Mouse (Mus musculus): ENCODE data around the gene Trim38. TPM values are rescaled to one million over a fixed set of nuclear protein-coding genes. Genes with fewer than 3 reads are reported as not detected.
"Not testable (repeated sequence)": the region's sequence is repeated elsewhere in the genome, so short reads cannot be mapped to it uniquely, and the experiment has no call there.

The Trim38 gene
- polyA plus RNA-seq (2012; rRNA removed): 0.05 TPM in 1 of 2 replicates, not detected in the other

- H3K27ac ChIP-seq (ENCODE audit: insufficient read depth, low read depth, low read length); H3K36me3 ChIP-seq (ENCODE audit: control insufficient read depth, insufficient read depth, low read length): not testable (repeated sequence)
- 90% methylated on average over 2 of the region's 2 CpGs for WGBS
Measured at GRCm38 (mm10) chr13:23769613-23770012, at the start of gene Trim38. Gene Trim38, plus strand, starts transcription at chr13:23769913.

GRCm38 (mm10) chr13:23724239-23724638 is 45.5 kb upstream of the Trim38 start:
- Histone ChIP-seq H3K36me3 (ENCODE audit: control insufficient read depth, insufficient read depth, low read length) (no peaks in the 10 kb centered on the region), H3K27ac (ENCODE audit: insufficient read depth, low read depth, low read length) (no peak overlapping the region), H3K4me1 (ENCODE audit: control insufficient read depth, insufficient read depth, low read length) (peaks cover 4% of the 10 kb centered on the region; the same call in 1 of the 2 replicates), H3K27me3 (replicated peaks; ENCODE audit: control insufficient read depth, insufficient read depth, low read length) (no peaks in the 10 kb centered on the region), H3K4me3 (ENCODE audit: insufficient read depth, low read depth, low read length) (no peak overlapping the region)
- DNase-seq: no peak
- 95% methylated on average over 4 of the region's 4 CpGs for WGBS
- no peak for TF ChIP-seq CTCF (conservative IDR thresholded peaks at IDR 0.05; ENCODE audit: insufficient read depth, insufficient read length, low read depth, low read length)
- no peak for TF ChIP-seq POLR2A (IDR thresholded peaks at IDR 0.05; ENCODE audit: low read depth, low read length)

More at GRCm38 (mm10) chr13:23769613-23770012, at the start of gene Trim38:
- DNase-seq; H3K4me1 ChIP-seq (ENCODE audit: control insufficient read depth, insufficient read depth, low read length); H3K27me3 ChIP-seq (replicated peaks; ENCODE audit: control insufficient read depth, insufficient read depth, low read length); H3K4me3 ChIP-seq (ENCODE audit: insufficient read depth, low read depth, low read length): not testable (repeated sequence)

GRCm38 (mm10) chr13:23725213-23725612 is 44.5 kb upstream of the Trim38 start:
- Histone ChIP-seq H3K4me1 (ENCODE audit: control insufficient read depth, insufficient read depth, low read length) (peaks cover 7% of the 10 kb centered on the region; the same call in 1 of the 2 replicates), H3K27me3 (replicated peaks; ENCODE audit: control insufficient read depth, insufficient read depth, low read length) (no peaks in the 10 kb centered on the region), H3K36me3 (ENCODE audit: control insufficient read depth, insufficient read depth, low read length) (no peaks in the 10 kb centered on the region), H3K27ac (ENCODE audit: insufficient read depth, low read depth, low read length) (no peak overlapping the region), H3K4me3 (ENCODE audit: insufficient read depth, low read depth, low read length) (no peak overlapping the region)
- TF ChIP-seq CTCF (conservative IDR thresholded peaks at IDR 0.05; ENCODE audit: insufficient read depth, insufficient read length, low read depth, low read length) (no peak), POLR2A (IDR thresholded peaks at IDR 0.05; ENCODE audit: low read depth, low read length) (no peak)
- WGBS: 61% methylated on average over 1 of the region's 1 CpGs
- DNase-seq: peak; percentile 29

GRCm38 (mm10) chr13:23728472-23729191 is 41.1 kb upstream of the Trim38 start:
- TF ChIP-seq CTCF (conservative IDR thresholded peaks at IDR 0.05; ENCODE audit: insufficient read depth, insufficient read length, low read depth, low read length): no peak
- TF ChIP-seq POLR2A (IDR thresholded peaks at IDR 0.05; ENCODE audit: low read depth, low read length): no peak

GRCm38 (mm10) chr13:23729192-23729525 is 40.6 kb upstream of the Trim38 start:
- TF ChIP-seq CTCF (conservative IDR thresholded peaks at IDR 0.05; ENCODE audit: insufficient read depth, insufficient read length, low read depth, low read length): no peak
- no peak for TF ChIP-seq POLR2A (IDR thresholded peaks at IDR 0.05; ENCODE audit: low read depth, low read length)
- 77% methylated on average over 9 of the region's 9 CpGs for WGBS
- no peak overlapping the region for H3K4me3 ChIP-seq (ENCODE audit: insufficient read depth, low read depth, low read length)
- H3K27me3 ChIP-seq (replicated peaks; ENCODE audit: control insufficient read depth, insufficient read depth, low read length): no peaks in the 10 kb centered on the region
- no peak overlapping the region for H3K27ac ChIP-seq (ENCODE audit: insufficient read depth, low read depth, low read length)
- no peaks in the 10 kb centered on the region for H3K36me3 ChIP-seq (ENCODE audit: control insufficient read depth, insufficient read depth, low read length)
- DNase-seq: no peak
- peaks cover 7% of the 10 kb centered on the region; the same call in 1 of the 2 replicates for H3K4me1 ChIP-seq (ENCODE audit: control insufficient read depth, insufficient read depth, low read length)

More at GRCm38 (mm10) chr13:23728472-23729191, 41.1 kb upstream of the Trim38 start:
- 92% methylated on average over 18 of the region's 18 CpGs for WGBS
- DNase-seq: no peak
- H3K4me3 ChIP-seq (ENCODE audit: insufficient read depth, low read depth, low read length): no peak overlapping the region
- no peaks in the 10 kb centered on the region for H3K36me3 ChIP-seq (ENCODE audit: control insufficient read depth, insufficient read depth, low read length)
- no peaks in the 10 kb centered on the region for H3K27me3 ChIP-seq (replicated peaks; ENCODE audit: control insufficient read depth, insufficient read depth, low read length)
- no peak overlapping the region for H3K27ac ChIP-seq (ENCODE audit: insufficient read depth, low read depth, low read length)
- peaks cover 7% of the 10 kb centered on the region; the same call in 1 of the 2 replicates for H3K4me1 ChIP-seq (ENCODE audit: control insufficient read depth, insufficient read depth, low read length)

- H3K27me3 ChIP-seq (replicated peaks; ENCODE audit: control insufficient read depth, insufficient read depth, low read length): no peaks in the 10 kb centered on the region
- no peak overlapping the region for H3K27ac ChIP-seq (ENCODE audit: insufficient read depth, low read depth, low read length)
- no peaks in the 10 kb centered on the region for H3K36me3 ChIP-seq (ENCODE audit: control insufficient read depth, insufficient read depth, low read length)
- H3K4me1 ChIP-seq (ENCODE audit: control insufficient read depth, insufficient read depth, low read length): peaks cover 7% of the 10 kb centered on the region; the same call in 1 of the 2 replicates
- no peak overlapping the region for H3K4me3 ChIP-seq (ENCODE audit: insufficient read depth, low read depth, low read length)
- 92% methylated on average over 5 of the region's 5 CpGs for WGBS
- no peak for DNase-seq
- TF ChIP-seq CTCF (conservative IDR thresholded peaks at IDR 0.05; ENCODE audit: insufficient read depth, insufficient read length, low read depth, low read length): no peak
- TF ChIP-seq POLR2A (IDR thresholded peaks at IDR 0.05; ENCODE audit: low read depth, low read length): no peak
Measured at GRCm38 (mm10) chr13:23729706-23730105, 40.0 kb upstream of the Trim38 start.

GRCm38 (mm10) chr13:23730479-23730878 is 39.2 kb upstream of the Trim38 start:
- H3K4me3 ChIP-seq (ENCODE audit: insufficient read depth, low read depth, low read length): no peak overlapping the region
- peak overlapping the region; percentile 76; the same call in 1 of the 2 replicates for H3K27ac ChIP-seq (ENCODE audit: insufficient read depth, low read depth, low read length)
- H3K4me1 ChIP-seq (ENCODE audit: control insufficient read depth, insufficient read depth, low read length): 0 out of 2 replicates have a peak, but pooled peaks cover 3% of the 10 kb centered on the region
- WGBS: 12% methylated on average over 8 of the region's 8 CpGs
- TF ChIP-seq POLR2A (IDR thresholded peaks at IDR 0.05; ENCODE audit: low read depth, low read length) (no peak), CTCF (conservative IDR thresholded peaks at IDR 0.05; ENCODE audit: insufficient read depth, insufficient read length, low read depth, low read length) (no peak)
- DNase-seq: peak; percentile 93
- no peaks in the 10 kb centered on the region for H3K27me3 ChIP-seq (replicated peaks; ENCODE audit: control insufficient read depth, insufficient read depth, low read length)
- H3K36me3 ChIP-seq (ENCODE audit: control insufficient read depth, insufficient read depth, low read length): no peaks in the 10 kb centered on the region

Measured in kidney, adult 2 months (tissue).